Mouse (Mus musculus): ENCODE data around the gene BC030500. TPM values are rescaled to one million over a fixed set of nuclear protein-coding genes. Genes with fewer than 3 reads are reported as not detected.

The BC030500 gene
- polyA plus RNA-seq, 1 experiment from 2014 or later = not detected

GRCm38 (mm10) chr8:58931066-58931465 lies 19.5 kb downstream of the BC030500 start:
- Histone ChIP-seq H3K4me2 (ENCODE audit: low read depth, low read length) (no peak overlapping the region), H3K4me1 (ENCODE audit: control insufficient read depth, low read depth, low read length) (no peaks in the 10 kb centered on the region), H3K36me3 (ENCODE audit: control insufficient read depth, insufficient read depth) (no peaks in the 10 kb centered on the region), H3K4me3 (ENCODE audit: low read depth, low read length) (no peak overlapping the region), H3K9me3 (replicated peaks; ENCODE audit: control insufficient read depth, low read length) (no peaks in the 10 kb centered on the region), H3K27ac (ENCODE audit: low read length) (no peak overlapping the region), H3K9ac (ENCODE audit: low read depth, low read length) (no peak overlapping the region), H3K27me3 (ENCODE audit: control insufficient read depth, insufficient read depth, low read depth, low read length) (no peaks in the 10 kb centered on the region)
- no peak for ATAC-seq (ENCODE audit: low read depth)
- WGBS (ENCODE audit: insufficient replicate concordance) = 54% methylated on average over 1 of the region's 1 CpGs

- Histone ChIP-seq H3K4me1 (ENCODE audit: control insufficient read depth, low read depth, low read length) (no peaks in the 10 kb centered on the region), H3K9me3 (replicated peaks; ENCODE audit: control insufficient read depth, low read length) (no peaks in the 10 kb centered on the region), H3K4me2 (ENCODE audit: low read depth, low read length) (no peak overlapping the region), H3K4me3 (ENCODE audit: low read depth, low read length) (no peak overlapping the region), H3K36me3 (ENCODE audit: control insufficient read depth, insufficient read depth) (no peaks in the 10 kb centered on the region), H3K27me3 (ENCODE audit: control insufficient read depth, insufficient read depth, low read depth, low read length) (no peaks in the 10 kb centered on the region), H3K9ac (ENCODE audit: low read depth, low read length) (no peak overlapping the region), H3K27ac (ENCODE audit: low read length) (no peak overlapping the region)
- no peak for ATAC-seq (ENCODE audit: low read depth)
- WGBS (ENCODE audit: insufficient replicate concordance) = 60% methylated on average over 4 of the region's 4 CpGs
Observed at GRCm38 (mm10) chr8:58943773-58944172, 32.2 kb downstream of the BC030500 start.

GRCm38 (mm10) chr8:58957195-58957739 lies 45.7 kb downstream of the BC030500 start:
- Histone ChIP-seq H3K27me3 (ENCODE audit: control insufficient read depth, insufficient read depth, low read depth, low read length) (no peaks in the 10 kb centered on the region), H3K27ac (ENCODE audit: low read length) (no peak overlapping the region), H3K36me3 (ENCODE audit: control insufficient read depth, insufficient read depth) (no peaks in the 10 kb centered on the region), H3K4me2 (ENCODE audit: low read depth, low read length) (no peak overlapping the region), H3K4me3 (ENCODE audit: low read depth, low read length) (no peak overlapping the region), H3K4me1 (ENCODE audit: control insufficient read depth, low read depth, low read length) (no peaks in the 10 kb centered on the region), H3K9me3 (replicated peaks; ENCODE audit: control insufficient read depth, low read length) (no peaks in the 10 kb centered on the region), H3K9ac (ENCODE audit: low read depth, low read length) (no peak overlapping the region)
- whole genome bisulfite sequencing (ENCODE audit: insufficient replicate concordance) = 64% methylated on average over 5 of the region's 5 CpGs
- no peak for ATAC-seq (ENCODE audit: low read depth)

Other genes with a start within 250 kb of the BC030500 start
- gene Galntl6, start 885 bp downstream of the BC030500 start, polyA plus RNA-seq (2015; fragmentation: Nextera tagmentation; extraction: Ambion mirVana) = not detected in 2 replicates

Measured in liver, embryonic 16.5 days (tissue).